Mouse (Mus musculus) embryonic fibroblast, embryonic 13.5 days (primary cell): ENCODE measurements around the gene Hoxc8. TPM values are rescaled to one million over a fixed set of nuclear protein-coding genes. Genes with fewer than 3 reads are reported as not detected.

ENCODE experiments used
- H3K27ac ChIP-seq: 2 replicates; pipeline ENCODE4 v1.5.1; 2012; ENCODE audit warnings: low read length, control low read depth, inconsistent platforms; ENCODE audit not compliant: insufficient read depth
- H3K4me1 ChIP-seq: 2 replicates; pipeline ENCODE4 v1.6.1; 2011; ENCODE audit warnings: low read length; ENCODE audit not compliant: control insufficient read depth, insufficient read depth
- H3K4me3 ChIP-seq: 2 replicates; pipeline ENCODE4 v1.5.1; 2011; ENCODE audit warnings: mild to moderate bottlenecking, control low read depth, low read length; ENCODE audit not compliant: insufficient read depth
- CTCF ChIP-seq: IDR thresholded peaks from 2 replicates; pipeline ENCODE4 v1.5.1; 2011; ENCODE audit warnings: mild to moderate bottlenecking, control low read depth, low read length, moderate library complexity, borderline replicate concordance; ENCODE audit not compliant: insufficient read depth
- POLR2A ChIP-seq: IDR thresholded peaks from 2 replicates; pipeline ENCODE4 v1.6.1; 2011; ENCODE audit warnings: low read depth, mild to moderate bottlenecking, control low read depth, low read length, moderate library complexity
- polyA plus RNA-seq: library from polyadenylated mRNA; stranded (reverse); fragments of >200 nt; gene quantifications from 2 replicates; pipeline ENCODE4 v1.2.4, GENCODE M21; 2011; ENCODE audit warnings: low read depth; ENCODE audit not compliant: missing spikeins, insufficient read length

The Hoxc8 gene
- polyA plus RNA-seq, 1 experiment = 28.5 TPM

DNA sequence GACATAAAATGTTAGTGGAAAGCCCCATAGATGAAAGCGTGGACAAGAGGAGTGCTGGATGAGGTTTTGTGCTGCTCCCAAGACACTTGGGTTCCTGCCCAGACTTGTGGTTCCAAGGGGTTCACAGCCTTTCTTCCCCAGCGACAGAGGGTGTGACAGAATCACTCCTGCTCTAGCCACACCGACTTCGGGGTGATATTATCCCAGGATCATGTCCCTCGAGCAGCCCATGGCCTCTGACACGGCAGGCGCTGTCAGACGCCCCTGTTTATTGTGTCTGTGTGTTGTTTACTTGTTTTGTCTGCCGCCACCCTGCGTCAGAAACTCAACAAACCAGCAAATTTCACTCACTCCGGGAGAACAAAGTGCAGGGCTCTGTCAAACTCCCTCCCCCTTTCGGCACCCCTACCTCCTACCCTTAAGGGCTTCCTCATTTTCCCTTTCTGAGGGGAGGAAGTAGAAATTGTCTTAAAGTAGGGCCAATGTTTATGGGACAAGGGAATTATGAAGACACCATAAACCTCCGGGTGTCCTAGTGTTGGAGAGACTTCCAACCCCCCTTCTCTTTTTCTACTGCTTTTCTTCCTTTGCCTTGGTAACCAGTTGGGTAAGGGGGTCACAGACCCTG, 12.5 kb downstream of the Hoxc8 start:
- Histone ChIP-seq H3K4me1 (no peaks in the 10 kb centered on the region; the same call in 1 of the 2 replicates), H3K4me3 (peak overlapping the region; percentile 0; the same call in 1 of the 2 replicates), H3K27ac (peak overlapping the region; percentile 92)
- TF ChIP-seq POLR2A (peak; percentile 38; the same call in 1 of the 2 replicates), CTCF (no peak)

DNA sequence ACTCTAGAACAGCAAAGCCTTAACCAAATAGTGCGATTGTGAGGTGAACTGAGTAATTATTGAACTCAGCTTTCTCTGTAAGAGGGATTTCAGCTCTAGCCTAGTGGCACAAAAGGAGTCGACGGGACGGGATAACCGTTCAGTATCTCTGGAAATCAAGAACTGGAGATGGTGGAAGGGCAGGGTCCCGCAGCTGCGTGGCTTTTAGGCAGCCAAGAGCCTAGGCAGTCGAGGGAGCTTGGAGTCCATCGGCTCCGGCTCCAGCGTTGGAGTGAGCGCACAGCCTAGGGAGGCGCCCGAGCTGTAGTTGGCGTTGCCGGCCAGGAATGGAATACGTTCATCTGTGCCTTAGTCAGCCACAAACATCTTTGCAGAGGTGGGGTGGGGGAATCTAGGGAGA, 14.9 kb downstream of the Hoxc8 start:
- TF ChIP-seq CTCF (no peak), POLR2A (peak; percentile 54)
- H3K27ac ChIP-seq = peak overlapping the region; percentile 99
- peak overlapping the region; percentile 21; the same call in 1 of the 2 replicates for H3K4me3 ChIP-seq

GRCm38 (mm10) chr15:103005797-103006196, 15.4 kb downstream of the Hoxc8 start:
- TF ChIP-seq CTCF = no peak
- no peak for TF ChIP-seq POLR2A
- peak overlapping the region; percentile 99 for H3K27ac ChIP-seq
- H3K4me1 ChIP-seq = no peaks in the 10 kb centered on the region; the same call in 1 of the 2 replicates
- H3K4me3 ChIP-seq = no peak overlapping the region; the same call in 1 of the 2 replicates

More for the DNA sequence above, 14.9 kb downstream of the Hoxc8 start:
- H3K4me1 ChIP-seq = no peaks in the 10 kb centered on the region; the same call in 1 of the 2 replicates

- peak overlapping the region; percentile 99 for H3K27ac ChIP-seq
- no peaks in the 10 kb centered on the region; the same call in 1 of the 2 replicates for H3K4me1 ChIP-seq
- no peak overlapping the region for H3K4me3 ChIP-seq
- TF ChIP-seq CTCF (no peak), POLR2A (no peak)
Observed at GRCm38 (mm10) chr15:103006326-103006725, 15.9 kb downstream of the Hoxc8 start.

GRCm38 (mm10) chr15:103009265-103010111, 19.1 kb downstream of the Hoxc8 start:
- Histone ChIP-seq H3K4me3 (peak overlapping the region; percentile 56), H3K4me1 (no peaks in the 10 kb centered on the region; the same call in 1 of the 2 replicates), H3K27ac (peak overlapping the region; percentile 99)
- TF ChIP-seq CTCF = no peak
- peak; percentile 46; the same call in 1 of the 2 replicates for TF ChIP-seq POLR2A

GRCm38 (mm10) chr15:103010112-103010846, 19.9 kb downstream of the Hoxc8 start:
- Histone ChIP-seq H3K27ac (peak overlapping the region; percentile 99), H3K4me3 (peak overlapping the region; percentile 56), H3K4me1 (no peaks in the 10 kb centered on the region; the same call in 1 of the 2 replicates)
- no peak for TF ChIP-seq POLR2A
- TF ChIP-seq CTCF = no peak

DNA sequence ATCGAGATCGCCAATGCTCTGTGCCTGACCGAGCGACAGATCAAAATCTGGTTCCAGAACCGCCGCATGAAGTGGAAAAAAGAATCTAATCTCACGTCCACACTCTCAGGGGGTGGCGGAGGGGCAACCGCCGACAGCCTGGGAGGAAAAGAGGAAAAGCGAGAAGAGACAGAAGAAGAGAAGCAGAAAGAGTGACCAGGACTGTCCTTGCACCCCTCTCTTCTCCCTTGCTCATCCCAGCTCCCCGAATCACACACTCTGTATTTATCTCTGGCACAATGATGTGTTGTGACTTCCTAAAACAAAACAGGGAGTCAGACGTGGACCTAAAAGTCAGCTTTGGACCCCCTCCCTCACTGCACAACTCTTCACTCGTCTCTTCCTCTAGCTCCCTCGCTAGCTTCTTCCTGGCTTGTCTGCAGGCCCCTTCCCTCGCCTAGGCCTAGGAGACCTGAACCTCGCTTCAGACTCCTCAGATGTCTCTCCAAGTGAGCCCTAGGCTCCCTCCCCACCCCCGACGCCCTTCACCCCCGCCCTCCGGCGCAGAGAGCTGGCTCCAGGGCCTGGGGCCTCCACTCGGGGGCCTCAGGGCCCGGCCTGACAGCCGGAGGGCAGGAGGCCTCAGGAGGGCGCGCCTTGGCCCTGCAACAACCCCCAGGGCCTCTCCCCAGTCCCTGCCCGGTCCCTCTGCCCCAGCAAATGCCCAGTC, 20.6 kb downstream of the Hoxc8 start:
- Histone ChIP-seq H3K4me3 (peak overlapping the region; percentile 56), H3K4me1 (no peaks in the 10 kb centered on the region)
- no peak for TF ChIP-seq POLR2A
- no peak for TF ChIP-seq CTCF

DNA sequence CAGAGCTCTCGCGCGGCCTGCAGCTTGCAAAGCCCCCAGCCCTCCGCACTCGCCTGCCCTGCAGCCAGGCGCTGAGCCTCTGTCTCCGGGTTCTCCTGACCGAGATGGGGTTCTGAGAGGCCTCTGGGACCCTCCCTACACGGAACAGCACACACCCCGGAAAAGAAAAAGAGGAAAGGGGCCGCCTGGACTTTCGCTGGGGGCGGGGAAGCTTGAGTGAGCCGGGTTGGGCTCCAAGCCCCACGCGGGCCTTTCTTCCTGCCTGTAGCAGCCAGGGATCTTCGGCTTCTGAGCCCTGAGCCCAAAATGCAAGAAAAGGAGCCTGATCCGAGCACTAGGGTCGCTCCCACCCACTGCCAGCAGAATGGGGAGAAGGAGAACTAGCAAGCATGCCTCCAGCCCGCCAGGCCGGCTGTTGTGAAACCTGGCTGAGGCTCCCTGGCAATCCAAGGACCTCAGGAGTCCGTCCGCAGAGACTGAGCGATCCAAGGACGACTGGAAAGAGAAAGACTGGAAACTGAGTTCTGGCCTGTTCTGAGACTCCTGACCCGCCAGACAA, 21.6 kb downstream of the Hoxc8 start:
- TF ChIP-seq POLR2A = 0 out of 2 replicates have a peak, but pooled peaks have one; percentile 14
- TF ChIP-seq CTCF = no peak
- Histone ChIP-seq H3K27ac (peak overlapping the region; percentile 56), H3K4me3 (peak overlapping the region; percentile 12), H3K4me1 (no peaks in the 10 kb centered on the region; the same call in 1 of the 2 replicates)

More for the DNA sequence above, 20.6 kb downstream of the Hoxc8 start:
- H3K27ac ChIP-seq = peak overlapping the region; percentile 99
